Mouse (Mus musculus) urinary bladder, adult 2 months (tissue): ENCODE measurements at regions not wholly inside any gene's neighbourhood (a gene's known extent, or its start where the extent isn't known, plus 50 kb on each side); places are given as distances from the start of the nearest gene placed in this dataset.
"Not testable (repeated sequence)": the region's sequence is repeated elsewhere in the genome, so short reads cannot be mapped to it uniquely, and the experiment has no call there.

Experiments
- DNase-seq: peaks from one replicate; pipeline ENCODE4 v3.0.0; 2022; ENCODE audit warnings: low spot score

DNA sequence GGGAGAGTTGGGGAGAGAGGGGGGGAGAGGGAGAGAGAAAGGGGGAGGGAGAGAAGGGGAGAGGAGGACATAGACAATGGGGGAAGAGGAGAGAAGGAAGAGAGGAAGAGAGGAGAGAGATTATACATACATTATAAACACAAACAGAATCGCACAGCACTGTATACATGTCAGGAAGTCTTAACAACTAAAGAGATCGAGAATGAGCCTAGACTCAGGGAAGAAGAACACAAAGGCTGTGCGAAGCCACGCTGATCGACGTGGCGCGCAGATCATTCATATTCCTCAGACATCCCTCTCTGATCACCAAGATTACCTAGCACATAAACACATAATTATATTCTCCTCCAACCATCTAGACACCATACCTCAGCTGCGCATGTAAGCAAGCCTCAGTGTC, 79.1 kb upstream of the Adgrl2 start:
- no peak for DNase-seq

DNA sequence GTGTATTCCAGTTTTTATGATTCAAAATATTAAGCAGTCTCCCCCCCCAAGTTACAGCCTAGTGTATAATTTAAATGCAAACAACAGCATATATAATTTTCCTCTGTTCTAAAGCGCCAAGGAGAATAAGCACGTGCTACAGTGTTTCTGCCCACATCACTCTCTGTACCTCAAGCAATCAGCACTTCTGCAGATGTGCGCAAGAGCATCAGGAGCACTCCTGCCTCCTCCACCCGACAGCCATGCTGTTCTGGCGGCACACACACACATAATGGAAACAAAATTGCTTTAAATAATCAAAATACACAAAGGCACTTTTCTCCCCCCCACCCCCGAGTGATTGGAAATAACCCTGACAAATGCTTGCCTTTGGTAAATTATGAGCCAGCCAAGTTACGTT, 78.5 kb upstream of the Adgrl2 start:
- no peak for DNase-seq

DNA sequence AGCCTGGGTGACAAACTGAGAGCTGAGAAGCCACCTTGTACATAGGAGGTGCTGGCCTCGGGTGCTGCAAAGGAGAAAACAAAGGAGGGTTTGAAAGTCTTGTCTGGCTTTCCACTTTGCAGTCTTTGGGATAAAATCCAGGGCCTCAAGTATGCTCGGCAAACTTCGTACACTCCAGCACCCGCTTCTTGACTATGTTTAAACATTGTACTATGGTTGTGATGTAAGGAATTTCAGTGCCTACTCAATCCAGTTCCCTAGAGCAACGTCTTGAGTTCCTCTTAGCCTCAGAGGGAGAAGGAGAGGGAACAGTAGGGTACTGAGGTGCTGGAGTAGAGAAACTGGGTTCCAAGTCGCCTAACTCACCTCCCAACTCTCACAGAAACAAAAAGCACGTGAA, 77.4 kb upstream of the Adgrl2 start:
- no peak for DNase-seq

DNA sequence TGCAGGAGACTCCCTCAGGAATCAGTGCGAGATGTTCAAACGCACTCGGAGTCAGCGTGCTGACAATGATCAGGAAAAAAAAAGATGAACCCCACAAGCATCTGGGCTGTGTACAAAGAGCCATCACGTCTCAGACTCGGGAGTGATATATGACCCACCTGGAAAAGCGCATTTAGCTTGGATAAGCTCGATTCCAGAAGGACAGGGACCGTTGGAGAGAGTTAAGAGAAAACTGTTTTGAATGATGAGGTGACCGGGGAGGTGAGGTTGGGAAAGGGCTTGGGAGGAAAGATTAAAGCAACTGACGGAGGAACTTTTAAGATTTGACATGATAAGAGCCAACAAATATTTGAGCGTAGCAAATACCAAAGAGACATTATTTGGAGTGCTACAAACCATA, 64.7 kb upstream of the Adgrl2 start:
- no peak for DNase-seq

DNA sequence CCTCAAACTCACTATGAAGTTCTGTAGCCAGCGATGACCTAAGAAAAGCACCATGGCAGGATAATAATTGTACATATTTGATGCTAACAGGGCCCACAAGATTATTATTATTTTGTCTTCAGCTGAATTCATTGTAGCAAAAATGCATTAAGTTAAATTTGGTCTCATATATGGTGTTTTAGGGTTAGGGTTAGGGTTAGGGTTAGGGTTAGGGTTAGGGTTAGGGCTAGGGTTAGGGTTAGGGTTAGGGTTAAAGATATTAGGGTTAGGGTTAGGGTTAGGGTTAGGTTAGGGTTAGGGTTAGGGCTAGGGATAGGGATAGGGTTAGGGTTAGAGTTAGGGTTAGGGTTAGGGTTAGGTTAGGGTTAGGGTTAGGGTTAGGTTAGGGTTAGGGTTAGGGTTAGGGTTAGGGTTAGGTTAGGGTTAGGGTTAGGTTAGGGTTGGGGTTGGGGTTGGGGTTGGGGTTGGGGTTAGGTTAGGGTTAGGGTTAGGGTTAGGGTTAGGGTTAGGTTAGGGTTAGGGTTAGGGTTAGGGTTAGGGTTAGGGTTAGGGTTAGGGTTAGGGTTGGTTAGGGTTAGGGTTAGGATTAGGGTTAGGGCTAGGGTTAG, 62.0 kb upstream of the Adgrl2 start:
- not testable (repeated sequence) for DNase-seq

DNA sequence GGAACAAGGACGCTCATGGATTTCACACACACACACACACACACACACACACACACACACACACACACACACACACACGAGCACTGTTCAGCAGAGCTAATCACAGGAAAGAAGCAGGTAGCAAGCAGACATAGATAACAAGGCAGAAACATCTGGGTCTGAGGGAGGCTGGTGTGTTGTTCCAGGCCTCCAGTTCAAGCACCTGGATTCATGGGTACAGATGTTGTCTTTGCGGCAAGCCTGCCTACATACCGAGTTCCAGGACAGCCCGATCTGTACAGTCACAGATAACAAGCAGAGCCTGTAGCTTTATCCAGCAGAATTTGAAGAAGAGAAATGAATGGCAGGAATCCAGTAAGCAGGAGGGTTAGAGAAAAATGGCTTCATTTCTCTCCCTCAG, 55.0 kb upstream of the Adgrl2 start:
- no peak for DNase-seq

DNA sequence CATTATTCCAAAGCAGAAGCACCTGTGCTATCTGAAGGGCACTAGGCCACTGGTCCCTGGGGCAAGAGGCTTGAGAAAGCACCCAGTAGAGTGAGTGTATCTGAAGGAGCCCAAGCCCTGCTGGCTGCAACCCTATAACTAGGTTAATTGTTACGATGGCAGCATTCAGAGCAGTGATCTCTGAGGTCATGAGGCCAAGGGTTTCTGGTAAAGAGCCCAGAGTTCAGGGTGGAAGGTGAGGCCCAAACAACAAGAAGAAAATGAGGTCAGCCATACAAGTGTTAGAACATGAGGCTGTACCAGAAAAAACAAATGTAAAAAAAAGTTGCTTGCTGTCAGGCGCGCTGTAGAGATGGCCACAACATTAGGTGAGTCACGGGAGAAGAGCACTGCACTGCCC, 53.5 kb upstream of the Adgrl2 start:
- no peak for DNase-seq

DNA sequence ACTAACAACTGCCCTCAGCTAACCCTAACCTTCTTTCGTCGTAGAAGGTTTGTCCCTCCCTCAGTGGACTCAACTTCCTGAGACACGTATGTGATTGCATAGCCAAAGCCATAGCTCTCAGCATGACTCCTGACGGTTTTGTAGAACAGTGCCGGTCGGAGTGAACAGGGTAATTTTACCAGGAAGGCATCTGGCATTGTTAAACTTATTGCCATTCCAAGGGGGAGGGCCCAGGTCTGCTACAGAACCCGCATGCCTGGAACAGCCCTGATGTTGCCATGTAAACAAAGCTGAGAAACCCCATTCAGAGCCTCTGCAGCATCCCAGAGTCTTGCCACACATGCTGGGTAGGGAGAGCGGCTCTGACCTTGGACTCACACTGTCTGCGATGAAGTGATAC, 52.2 kb upstream of the Adgrl2 start:
- DNase-seq: no peak

DNA sequence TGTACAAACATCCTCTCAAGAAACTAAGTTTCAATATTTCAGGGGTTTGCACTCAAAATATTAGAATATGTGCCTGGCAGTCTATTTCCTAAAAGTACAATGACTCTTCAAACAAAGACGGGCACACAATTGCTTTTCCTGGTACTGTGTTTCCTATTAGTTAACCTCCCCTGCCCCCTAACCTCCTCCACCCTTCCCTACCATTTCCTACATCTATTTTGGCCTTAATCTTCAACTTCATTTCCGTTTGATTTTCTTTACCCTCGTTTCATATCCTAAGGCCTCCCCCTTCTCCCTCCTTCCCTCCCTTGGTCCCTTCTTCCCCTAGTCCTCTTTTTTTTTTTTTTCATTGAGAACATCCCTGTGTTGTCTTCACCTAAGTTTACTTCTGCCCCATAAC, 50.8 kb upstream of the Adgrl2 start:
- no peak for DNase-seq
